ENCODE assay signal across 25 mouse cellular contexts in the genomic region with DNA sequence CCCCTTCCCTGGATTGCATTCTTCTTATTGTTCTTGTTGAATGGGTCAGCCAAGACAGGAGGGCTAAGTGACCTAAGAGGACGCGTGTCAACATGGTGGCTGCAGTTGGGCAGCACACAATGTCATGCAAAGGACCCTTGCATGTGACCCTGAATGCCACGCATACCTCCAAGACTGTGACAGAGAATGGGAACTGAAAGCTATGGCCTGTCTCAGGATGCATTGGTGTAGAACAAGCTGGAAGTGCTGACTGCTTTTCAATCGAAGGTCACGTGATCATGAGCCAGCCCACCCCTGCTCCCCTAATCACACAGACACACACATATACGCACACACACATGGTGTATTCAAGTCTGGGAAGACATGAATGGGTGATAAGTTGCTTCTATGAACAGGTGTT. TPM values are rescaled to one million over a fixed set of nuclear protein-coding genes. Genes with fewer than 3 reads are reported as not detected.
A peak's percentile ranks its signal among the peaks of the same experiment; 100 is the strongest.
DNase-seq lines count a peak whose midpoint lies in the region; TF ChIP-seq lines count a peak whose summit lies in the region.
"Had no signal": no experiment of that assay in that cellular context is flagged by ENCODE, and none has a peak within 500 bp of the region (broad histone marks: within the 10 kb centered on the region; RNA-seq: fewer than 3 reads in every experiment).

No protein-coding gene starts in this region.

- H3K9me3 ChIP-seq in E14TG2a.4 (ENCODE audit: low read length), result no peaks in the 10 kb centered on the region
- H3K9me3 ChIP-seq: embryonic facial prominence, embryonic 12.5 days; hindbrain, embryonic 12.5 days; limb, embryonic 15.5 days had no signal

- TF ChIP-seq CTCF in E14TG2a.4 (conservative IDR thresholded peaks at IDR 0.05; ENCODE audit: low read length), result no peak

- H3K36me3 ChIP-seq in E14TG2a.4 (ENCODE audit: insufficient read depth, low read length), result no peaks in the 10 kb centered on the region
- H3K36me3 ChIP-seq in splenic B cell, adult 2 months (ENCODE audit: control insufficient read depth, insufficient read depth, low read length, poor library complexity, severe bottlenecking), result no peaks in the 10 kb centered on the region
- H3K36me3 ChIP-seq: embryonic facial prominence, embryonic 12.5 days; limb, embryonic 15.5 days had no signal

- H3K4me1 ChIP-seq in E14TG2a.4 (replicated peaks; ENCODE audit: low read depth, low read length), result peaks cover 77% of the 10 kb centered on the region

- peaks cover 79% of the 10 kb centered on the region for H3K27me3 ChIP-seq in E14TG2a.4 (ENCODE audit: insufficient read depth, low read length)
- H3K27me3 ChIP-seq in splenic B cell, adult 2 months (ENCODE audit: control insufficient read depth, insufficient read depth, low read length, poor library complexity, severe bottlenecking), result no peaks in the 10 kb centered on the region
- H3K27me3 ChIP-seq: embryonic facial prominence, embryonic 12.5 days; hindbrain, embryonic 12.5 days; limb, embryonic 15.5 days had no signal

- peak; percentile 54 to 55 for DNase-seq in B cell, adult 2 months
- DNase-seq in ZHBTc4 (ENCODE audit: low read depth, low spot score) (peak; percentile 65), liver (no peak)
- DNase-seq in splenic B cell, adult 2 months (ENCODE audit: low read depth, low spot score), result peak; percentile 77
- DNase-seq in layer of hippocampus, adult 8-10 months (ENCODE audit: low spot score in 2 of 2), result no peak
- no peak for DNase-seq in cerebellum, adult 18-20 months
- DNase-seq: adrenal gland, postnatal 14 days; cerebellum, adult 11 months; cerebellum, adult 9-11 months; embryo, embryonic 11 days; gastrocnemius, adult 2 months; kidney, adult 11 months; kidney, postnatal 14 days; left cerebral cortex, postnatal 4 days; lung, adult 2 months; lung, postnatal 10 days; midbrain, embryonic 14.5 days; right cerebral cortex, adult 18-20 months; spleen, adult 18-20 months; thymus, postnatal 4 days had no signal

- peak overlapping the region; percentile 46; the same call in 1 of the 2 replicates for H3K4me3 ChIP-seq in E14TG2a.4 (replicated peaks; ENCODE audit: low read length)
- H3K4me3 ChIP-seq: embryonic facial prominence, embryonic 12.5 days; gastrocnemius, adult 2 months; hindbrain, embryonic 12.5 days; left cerebral cortex, adult 2 months; limb, embryonic 15.5 days had no signal

RNA-seq across cellular contexts. Expression of gene Ric8b, which starts 53.9 kb away (rescaled TPM):
- 10 to 100 TPM; 36.1 to 51.0 (median 45.1) TPM for total RNA-seq in layer of hippocampus, adult 8-10 months (2022)

Comparison
In these comparisons a context has a peak if more than half of its experiments do, and no peak if none do; other contexts are left out.
1. DNase-seq: peak in B cell, adult 2 months (2 of 2), ZHBTc4 (single experiment) and splenic B cell, adult 2 months (single experiment); none in layer of hippocampus, adult 8-10 months (0 of 2), liver (single experiment) and cerebellum, adult 18-20 months (0 of 2).